Mouse (Mus musculus): ENCODE data around the gene Ier5. TPM values are rescaled to one million over a fixed set of nuclear protein-coding genes. Genes with fewer than 3 reads are reported as not detected.
A peak's percentile ranks its signal among the peaks of the same experiment; 100 is the strongest.

The Ier5 gene
- total and polyA plus RNA-seq, 3 experiments = 9.8 to 16.8 (median 12.5) TPM

DNA sequence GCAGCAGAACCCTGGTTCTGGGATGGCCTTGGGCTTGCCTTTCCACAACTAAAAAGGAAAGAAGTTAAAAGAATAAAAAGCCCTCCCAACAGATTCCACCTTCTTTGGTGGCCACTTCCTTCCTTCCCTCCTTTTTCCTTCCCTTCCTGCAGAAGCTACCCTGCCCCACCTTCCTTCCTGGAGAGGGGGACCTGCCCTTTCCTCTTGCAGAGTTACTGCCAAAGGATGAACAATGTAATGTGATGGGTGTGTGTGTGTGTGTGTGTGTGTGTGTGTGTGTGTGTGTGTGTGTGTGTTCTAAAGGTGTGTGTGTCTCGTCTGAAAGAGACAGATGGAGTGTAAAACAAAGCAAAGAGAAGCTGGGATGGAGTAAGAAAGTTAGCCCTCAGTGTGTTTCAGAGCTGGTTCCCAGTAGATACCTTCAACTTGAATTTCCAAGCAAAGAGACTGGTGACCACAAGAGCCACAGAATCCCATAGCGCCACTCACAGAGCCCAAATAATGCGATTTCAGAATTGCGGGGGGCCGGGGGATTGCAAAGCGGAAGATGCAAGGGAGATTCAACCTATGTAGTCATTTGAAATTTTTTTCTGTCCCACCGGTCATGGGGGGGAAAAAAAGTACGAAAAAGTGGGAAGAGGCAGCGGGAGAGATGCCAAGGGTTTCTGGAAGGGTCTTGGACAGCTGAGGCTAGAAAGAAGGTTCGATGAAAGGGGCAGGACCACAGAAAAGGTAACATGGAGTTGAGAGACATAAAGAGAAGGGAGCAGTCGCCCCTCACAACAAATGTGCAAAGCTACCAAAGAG lies 17.1 kb downstream of the Ier5 start:
- H3K9ac ChIP-seq (ENCODE audit: low read depth, low read length) = peak overlapping the region; percentile 75; the same call in 1 of the 2 replicates
- H3K4me1 ChIP-seq (ENCODE audit: control insufficient read depth, insufficient read depth, low read length) = peaks cover 17% of the 10 kb centered on the region
- H3K36me3 ChIP-seq (ENCODE audit: control insufficient read depth, insufficient read depth, low read length) = peaks cover 3% of the 10 kb centered on the region; the same call in 1 of the 2 replicates
- no peaks in the 10 kb centered on the region for H3K79me2 ChIP-seq (replicated peaks; ENCODE audit: control insufficient read depth, insufficient read depth, low read length)
- peak overlapping the region; percentile 77 for H3K4me3 ChIP-seq
- H3K27me3 ChIP-seq (ENCODE audit: control insufficient read depth, insufficient read depth, low read length) = no peaks in the 10 kb centered on the region
- peak overlapping the region; percentile 91 for H3K27ac ChIP-seq
- peak in 1 of 2 experiments; percentile 56 for DNase-seq
- 39% methylated on average over 11 of the region's 11 CpGs for WGBS
- intact Hi-C loops (cut with DNase I) = loop anchor here (1.0 kb wide), 1 partner anchor 18 kb away; no protein-coding TSS in a partner anchor
- TF ChIP-seq POLR2A (IDR thresholded peaks at IDR 0.05; ENCODE audit: insufficient read depth, low read depth, low read length) = no peak
- TF ChIP-seq CTCF (IDR thresholded peaks at IDR 0.05) = no peak
- peak; percentile 81 for TF ChIP-seq EP300 (IDR thresholded peaks at IDR 0.05; ENCODE audit: insufficient read depth, low read depth, low read length)

- WGBS = 80% methylated on average over 3 of the region's 3 CpGs
- H3K27me3 ChIP-seq (ENCODE audit: control insufficient read depth, insufficient read depth, low read length) = no peaks in the 10 kb centered on the region
- no peaks in the 10 kb centered on the region for H3K36me3 ChIP-seq (ENCODE audit: control insufficient read depth, insufficient read depth, low read length)
- H3K9ac ChIP-seq (ENCODE audit: low read depth, low read length) = no peak overlapping the region
- no peak for DNase-seq
- no peaks in the 10 kb centered on the region for H3K79me2 ChIP-seq (replicated peaks; ENCODE audit: control insufficient read depth, insufficient read depth, low read length)
- H3K4me3 ChIP-seq = no peak overlapping the region
- H3K27ac ChIP-seq = no peak overlapping the region
- intact Hi-C loops (cut with DNase I) = no loop called here
- TF ChIP-seq EP300 (IDR thresholded peaks at IDR 0.05; ENCODE audit: insufficient read depth, low read depth, low read length) = no peak
- no peak for TF ChIP-seq CTCF (IDR thresholded peaks at IDR 0.05)
- no peak for TF ChIP-seq POLR2A (IDR thresholded peaks at IDR 0.05; ENCODE audit: insufficient read depth, low read depth, low read length)
- H3K4me1 ChIP-seq (ENCODE audit: control insufficient read depth, insufficient read depth, low read length) = peaks cover 13% of the 10 kb centered on the region
These were observed 21.8 kb downstream of the Ier5 start for GRCm38 (mm10) chr1:155077675-155078074.

- WGBS = 85% methylated on average over 7 of the region's 7 CpGs
- H3K27me3 ChIP-seq (ENCODE audit: control insufficient read depth, insufficient read depth, low read length) = no peaks in the 10 kb centered on the region
- H3K27ac ChIP-seq = no peak overlapping the region
- intact Hi-C loops (cut with DNase I) = no loop called here
- H3K4me3 ChIP-seq = no peak overlapping the region
- peaks cover 18% of the 10 kb centered on the region for H3K4me1 ChIP-seq (ENCODE audit: control insufficient read depth, insufficient read depth, low read length)
- no peak for DNase-seq
- no peaks in the 10 kb centered on the region for H3K36me3 ChIP-seq (ENCODE audit: control insufficient read depth, insufficient read depth, low read length)
- no peak overlapping the region for H3K9ac ChIP-seq (ENCODE audit: low read depth, low read length)
- no peaks in the 10 kb centered on the region for H3K79me2 ChIP-seq (replicated peaks; ENCODE audit: control insufficient read depth, insufficient read depth, low read length)
- no peak for TF ChIP-seq EP300 (IDR thresholded peaks at IDR 0.05; ENCODE audit: insufficient read depth, low read depth, low read length)
- no peak for TF ChIP-seq POLR2A (IDR thresholded peaks at IDR 0.05; ENCODE audit: insufficient read depth, low read depth, low read length)
- no peak for TF ChIP-seq CTCF (IDR thresholded peaks at IDR 0.05)
These were observed 23.6 kb downstream of the Ier5 start for GRCm38 (mm10) chr1:155075856-155076255.

GRCm38 (mm10) chr1:155074856-155075255 lies 24.6 kb downstream of the Ier5 start:
- Histone ChIP-seq H3K4me3 (no peak overlapping the region), H3K27me3 (ENCODE audit: control insufficient read depth, insufficient read depth, low read length) (no peaks in the 10 kb centered on the region), H3K27ac (peak overlapping the region; percentile 52), H3K79me2 (replicated peaks; ENCODE audit: control insufficient read depth, insufficient read depth, low read length) (no peaks in the 10 kb centered on the region), H3K9ac (ENCODE audit: low read depth, low read length) (no peak overlapping the region), H3K4me1 (ENCODE audit: control insufficient read depth, insufficient read depth, low read length) (peaks cover 20% of the 10 kb centered on the region), H3K36me3 (ENCODE audit: control insufficient read depth, insufficient read depth, low read length) (no peaks in the 10 kb centered on the region)
- 58% methylated on average over 7 of the region's 7 CpGs for WGBS
- TF ChIP-seq EP300 (IDR thresholded peaks at IDR 0.05; ENCODE audit: insufficient read depth, low read depth, low read length) = no peak; the same call in 1 of the 2 replicates
- no peak for TF ChIP-seq CTCF (IDR thresholded peaks at IDR 0.05)
- no peak for TF ChIP-seq POLR2A (IDR thresholded peaks at IDR 0.05; ENCODE audit: insufficient read depth, low read depth, low read length)
- intact Hi-C loops (cut with DNase I) = no loop called here
- peak; percentile 69 to 79 for DNase-seq

DNA sequence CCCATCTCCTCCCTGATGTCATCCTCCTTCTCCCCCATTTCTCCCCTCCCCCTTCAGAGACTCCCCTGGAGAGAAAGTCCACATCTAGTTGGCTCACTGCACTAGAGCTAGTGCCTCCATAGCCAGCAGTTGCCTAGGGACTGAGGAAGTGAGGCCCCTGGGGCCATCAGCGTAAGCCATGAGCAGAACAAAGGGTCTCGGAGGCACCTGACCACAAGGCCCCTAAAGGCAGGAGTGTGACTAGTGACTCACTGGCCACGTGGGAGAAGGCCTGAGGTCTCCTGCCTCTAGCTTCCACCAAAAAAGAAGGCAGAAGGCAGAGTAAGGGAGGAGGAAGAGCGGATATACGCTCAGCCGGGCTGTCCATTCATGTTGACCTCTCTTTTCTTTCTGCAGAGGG lies 25.5 kb downstream of the Ier5 start:
- Histone ChIP-seq H3K9ac (ENCODE audit: low read depth, low read length) (no peak overlapping the region), H3K4me3 (no peak overlapping the region), H3K4me1 (ENCODE audit: control insufficient read depth, insufficient read depth, low read length) (peaks cover 22% of the 10 kb centered on the region), H3K79me2 (replicated peaks; ENCODE audit: control insufficient read depth, insufficient read depth, low read length) (no peaks in the 10 kb centered on the region), H3K27me3 (ENCODE audit: control insufficient read depth, insufficient read depth, low read length) (no peaks in the 10 kb centered on the region), H3K27ac (no peak overlapping the region; the same call in 1 of the 2 replicates), H3K36me3 (ENCODE audit: control insufficient read depth, insufficient read depth, low read length) (no peaks in the 10 kb centered on the region)
- intact Hi-C loops (cut with DNase I) = no loop called here
- no peak for TF ChIP-seq EP300 (IDR thresholded peaks at IDR 0.05; ENCODE audit: insufficient read depth, low read depth, low read length)
- no peak for TF ChIP-seq CTCF (IDR thresholded peaks at IDR 0.05)
- TF ChIP-seq POLR2A (IDR thresholded peaks at IDR 0.05; ENCODE audit: insufficient read depth, low read depth, low read length) = no peak
- no peak for DNase-seq
- 77% methylated on average over 6 of the region's 6 CpGs for WGBS

GRCm38 (mm10) chr1:155073133-155073532 lies 26.3 kb downstream of the Ier5 start:
- Histone ChIP-seq H3K36me3 (ENCODE audit: control insufficient read depth, insufficient read depth, low read length) (no peaks in the 10 kb centered on the region), H3K79me2 (replicated peaks; ENCODE audit: control insufficient read depth, insufficient read depth, low read length) (no peaks in the 10 kb centered on the region), H3K9ac (ENCODE audit: low read depth, low read length) (no peak overlapping the region), H3K4me3 (no peak overlapping the region), H3K27me3 (ENCODE audit: control insufficient read depth, insufficient read depth, low read length) (no peaks in the 10 kb centered on the region), H3K27ac (no peak overlapping the region), H3K4me1 (ENCODE audit: control insufficient read depth, insufficient read depth, low read length) (peaks cover 22% of the 10 kb centered on the region)
- intact Hi-C loops (cut with DNase I) = no loop called here
- TF ChIP-seq EP300 (IDR thresholded peaks at IDR 0.05; ENCODE audit: insufficient read depth, low read depth, low read length) (no peak), CTCF (IDR thresholded peaks at IDR 0.05) (no peak), POLR2A (IDR thresholded peaks at IDR 0.05; ENCODE audit: insufficient read depth, low read depth, low read length) (no peak)
- WGBS = 84% methylated on average over 7 of the region's 7 CpGs
- DNase-seq = no peak
